Mouse (Mus musculus) frontal cortex, postnatal 36 days (tissue): ENCODE measurements around the gene Nup133.

Experiments
- DNase-seq, 2 experiments: peaks; one replicate each; pipeline ENCODE4 v3.0.0; 2022; ENCODE audit warnings: low spot score in 2 of 2

The Nup133 gene

GRCm38 (mm10) chr8:123887956-123888355 lies 61.1 kb downstream of the Nup133 start:
- DNase-seq: no peak

DNA sequence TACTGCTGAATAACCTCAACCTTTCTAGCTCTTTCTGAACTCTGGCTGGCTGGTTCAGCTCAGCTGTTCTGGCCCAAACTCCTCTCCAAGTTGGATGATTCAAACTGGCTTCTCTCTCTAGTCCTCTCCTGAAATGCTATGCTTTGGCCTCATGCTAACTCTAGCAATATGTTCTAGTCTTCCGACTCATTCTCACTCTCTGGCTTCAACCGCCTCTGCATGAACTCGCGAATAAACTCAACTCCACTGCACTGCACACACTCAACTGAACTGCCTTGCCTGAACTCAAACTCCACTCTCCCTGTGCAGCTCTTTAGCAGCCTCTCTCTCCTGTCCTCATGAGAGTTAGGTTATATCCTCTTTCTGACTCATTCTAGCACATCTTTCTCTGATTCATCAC lies 61.9 kb downstream of the Nup133 start:
- DNase-seq: no peak

DNA sequence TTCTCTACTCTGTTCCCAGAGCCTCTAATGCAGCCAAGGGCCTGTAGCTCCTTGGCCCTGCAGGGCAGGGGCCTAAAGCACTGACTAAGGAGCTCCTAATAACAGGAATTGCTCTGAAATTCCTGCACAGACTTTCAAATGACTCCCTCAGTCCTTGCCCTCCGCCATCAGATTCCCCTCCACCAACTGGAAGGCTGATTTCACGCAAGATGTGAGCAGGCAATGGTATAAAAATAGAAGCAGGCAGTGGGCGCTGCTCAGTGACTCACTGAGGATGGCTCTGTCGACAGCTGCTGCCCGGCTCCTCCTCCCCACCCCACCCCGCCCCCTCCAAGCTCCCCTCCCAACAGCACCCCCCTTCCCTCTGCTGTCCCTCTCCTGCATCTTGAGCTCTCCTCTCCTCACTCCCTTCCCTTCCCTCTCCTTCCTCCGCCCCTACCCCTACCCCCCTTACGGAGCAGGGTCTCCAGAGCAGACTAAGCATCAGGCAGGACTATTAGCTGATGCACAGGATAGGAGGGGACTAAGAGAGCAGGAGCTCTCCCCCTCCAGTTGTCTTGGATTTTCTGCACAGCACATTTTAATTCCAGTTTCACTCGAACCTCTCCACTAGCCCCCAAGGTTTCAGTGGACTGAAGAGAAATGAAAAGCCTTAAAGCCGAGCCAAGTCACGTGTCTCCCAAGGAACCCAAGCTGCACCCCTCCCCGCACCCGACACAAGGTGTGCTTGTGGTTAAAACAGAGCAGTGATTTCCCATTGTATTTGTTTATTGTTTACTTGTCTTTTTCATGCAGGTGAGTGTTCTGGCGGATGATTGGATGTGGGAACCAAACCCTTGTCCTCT lies 64.1 kb downstream of the Nup133 start:
- DNase-seq: peak; percentile 77 to 86

DNA sequence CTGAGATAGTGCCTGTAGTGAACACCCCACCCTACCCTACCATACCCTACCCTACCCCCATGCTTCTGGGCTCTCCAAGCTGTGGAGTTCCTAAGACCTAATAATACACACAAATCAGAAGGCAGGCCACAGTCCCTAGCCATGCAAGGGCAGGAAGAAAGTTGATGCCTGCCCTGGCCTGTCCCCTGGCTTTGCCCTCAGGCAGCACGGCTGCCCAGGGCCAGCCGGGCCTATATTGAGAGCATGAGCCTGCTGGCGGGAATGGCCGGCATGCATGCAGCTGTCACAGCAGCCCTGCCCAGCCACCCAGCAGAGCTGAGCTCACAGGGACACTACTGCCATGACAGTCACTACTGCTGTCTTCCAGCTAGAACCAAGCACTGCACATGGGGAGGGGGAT lies 66.0 kb downstream of the Nup133 start:
- no peak for DNase-seq

DNA sequence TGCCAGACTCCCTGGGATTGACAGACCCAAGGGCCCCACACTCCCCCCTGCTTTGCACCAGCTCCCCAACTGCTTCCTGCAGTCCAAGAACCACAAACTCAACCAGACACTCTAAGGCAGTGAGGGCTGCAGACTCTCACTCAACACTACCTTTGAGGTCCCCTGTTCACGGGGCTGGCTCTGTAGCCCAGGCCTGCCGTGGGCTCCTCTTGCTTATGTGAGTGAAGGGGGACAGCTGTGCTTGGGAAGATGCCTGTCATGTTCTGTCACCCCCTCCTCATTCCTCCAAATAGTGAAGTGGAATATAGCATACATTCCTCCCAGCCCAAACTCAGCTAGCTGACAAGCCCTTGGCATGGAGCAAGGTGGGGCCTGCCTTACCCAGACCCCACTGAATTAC lies 66.7 kb downstream of the Nup133 start:
- DNase-seq: no peak

- no peak for DNase-seq
Measured at GRCm38 (mm10) chr8:123880821-123881350, 68.2 kb downstream of the Nup133 start.

- DNase-seq: peak in 1 of 2 experiments; percentile 93
Measured at GRCm38 (mm10) chr8:123880271-123880670, 68.8 kb downstream of the Nup133 start.

DNA sequence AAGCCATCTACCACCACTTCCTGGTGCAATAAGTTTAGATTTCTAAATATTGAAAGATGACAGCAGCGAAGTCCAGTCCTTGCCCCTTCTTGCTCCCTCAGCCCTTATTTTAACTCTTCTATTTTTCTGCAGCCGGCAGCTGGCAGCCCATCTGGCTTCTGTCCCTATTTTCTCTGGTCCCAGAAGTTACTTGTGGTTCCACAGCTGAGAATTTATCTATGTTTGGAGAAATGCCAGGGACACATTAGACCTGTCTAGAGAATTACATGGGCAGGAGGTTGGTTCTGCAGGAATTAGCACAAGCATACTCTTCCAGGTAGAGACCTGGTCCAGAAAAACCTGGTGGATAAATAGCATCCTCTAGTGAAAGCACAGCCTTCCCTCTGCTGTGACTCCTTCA lies 71.2 kb downstream of the Nup133 start:
- DNase-seq: no peak

DNA sequence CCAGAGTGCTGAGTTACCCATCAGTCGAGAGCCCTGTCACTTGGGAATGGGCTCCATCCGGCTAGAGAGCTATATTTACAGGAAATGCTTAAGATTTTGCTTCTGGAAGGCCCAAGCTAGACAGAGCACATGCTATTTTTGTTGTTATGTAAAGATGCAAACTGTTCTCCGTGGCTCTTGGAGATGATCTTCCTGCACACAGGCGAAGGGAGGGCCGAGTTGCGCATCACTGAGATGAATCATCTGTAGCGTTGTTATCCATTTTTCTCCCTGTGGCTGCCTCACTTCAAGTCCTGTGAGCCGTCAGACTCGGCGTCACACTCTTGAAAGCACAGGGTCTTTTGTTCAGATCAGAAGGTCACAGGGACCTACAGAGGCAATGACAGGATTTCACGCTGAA lies 74.7 kb downstream of the Nup133 start:
- DNase-seq: peak in 1 of 2 experiments; percentile 70

GRCm38 (mm10) chr8:123873364-123873763 lies 75.7 kb downstream of the Nup133 start:
- DNase-seq: no peak

DNA sequence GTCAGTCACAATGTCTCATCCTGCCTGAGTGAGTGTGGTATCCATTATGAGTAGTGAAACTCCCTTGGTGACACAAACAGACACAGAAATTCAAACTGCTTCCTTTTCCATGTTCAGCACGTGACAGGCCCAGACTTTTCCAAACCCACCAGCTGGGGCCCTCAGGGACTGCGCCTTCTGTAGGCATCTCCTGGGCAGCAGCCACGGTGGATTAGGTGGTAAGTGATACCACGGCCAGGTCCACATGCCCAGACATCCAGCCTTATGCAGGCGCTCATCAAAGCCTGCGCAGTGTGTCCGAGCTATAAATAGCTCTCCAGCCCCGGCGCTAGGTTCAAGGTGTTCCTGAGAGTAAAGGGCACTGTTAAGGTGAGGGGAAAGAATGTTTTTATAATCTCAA lies 77.0 kb downstream of the Nup133 start:
- no peak for DNase-seq

DNA sequence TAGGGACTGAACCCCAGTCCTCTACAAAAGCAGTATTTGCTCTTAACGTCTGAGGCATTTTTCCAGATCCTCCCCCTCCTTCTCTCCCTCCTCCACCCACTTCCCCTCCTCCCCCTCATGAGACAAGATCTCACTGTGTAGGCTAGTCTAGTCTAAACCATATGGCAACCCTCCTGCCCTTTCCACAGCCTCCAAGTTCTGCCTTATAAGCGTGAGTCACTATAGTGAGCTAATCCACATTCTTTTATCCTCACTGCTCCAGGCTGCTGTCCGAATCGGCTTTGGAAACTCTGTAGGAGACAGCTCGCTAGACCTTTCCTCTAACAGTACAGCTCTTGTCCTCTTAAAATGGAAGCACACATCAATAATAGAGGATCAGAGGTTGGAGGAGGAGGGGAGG lies 82.1 kb downstream of the Nup133 start:
- DNase-seq: no peak

- DNase-seq: no peak
Measured at GRCm38 (mm10) chr8:123865786-123866185, 83.3 kb downstream of the Nup133 start.

- DNase-seq: no peak
Measured at GRCm38 (mm10) chr8:123860386-123860785, 88.7 kb downstream of the Nup133 start.

DNA sequence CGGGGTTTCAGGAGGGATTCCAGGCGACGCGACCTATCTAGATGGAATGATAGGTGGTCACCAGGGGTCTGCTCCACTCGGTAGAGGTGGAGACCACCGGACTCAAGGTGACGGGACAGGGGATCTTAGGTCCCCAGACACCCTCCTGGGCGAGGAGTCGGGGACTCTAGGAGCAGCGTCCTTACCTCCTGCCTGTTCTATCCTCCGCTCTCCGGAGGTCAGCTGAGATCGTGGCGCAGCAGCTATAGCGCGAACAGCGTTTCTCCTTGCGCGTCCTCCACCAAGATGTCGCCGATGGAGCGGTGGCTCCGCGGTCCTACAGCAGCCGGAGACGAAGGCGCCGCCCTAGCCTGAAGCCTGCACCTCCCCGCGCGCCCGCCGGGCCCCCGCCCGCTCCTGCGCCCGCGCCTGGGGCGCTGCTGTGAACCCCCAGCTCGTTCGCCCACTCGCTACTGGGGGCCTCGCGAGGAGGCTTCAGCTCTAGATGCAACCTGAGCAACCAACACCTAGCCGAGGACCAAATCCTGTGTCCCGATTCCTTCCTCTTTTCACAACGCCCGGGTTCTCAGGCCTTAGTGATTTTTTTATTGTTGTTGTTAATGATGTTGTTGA lies 89.3 kb downstream of the Nup133 start, which contains the start of gene Ccsap:
TSS of gene Ccsap (minus strand) at position 562 of the 612 bp plus-strand sequence.
- DNase-seq: peak; percentile 70 to 73

DNA sequence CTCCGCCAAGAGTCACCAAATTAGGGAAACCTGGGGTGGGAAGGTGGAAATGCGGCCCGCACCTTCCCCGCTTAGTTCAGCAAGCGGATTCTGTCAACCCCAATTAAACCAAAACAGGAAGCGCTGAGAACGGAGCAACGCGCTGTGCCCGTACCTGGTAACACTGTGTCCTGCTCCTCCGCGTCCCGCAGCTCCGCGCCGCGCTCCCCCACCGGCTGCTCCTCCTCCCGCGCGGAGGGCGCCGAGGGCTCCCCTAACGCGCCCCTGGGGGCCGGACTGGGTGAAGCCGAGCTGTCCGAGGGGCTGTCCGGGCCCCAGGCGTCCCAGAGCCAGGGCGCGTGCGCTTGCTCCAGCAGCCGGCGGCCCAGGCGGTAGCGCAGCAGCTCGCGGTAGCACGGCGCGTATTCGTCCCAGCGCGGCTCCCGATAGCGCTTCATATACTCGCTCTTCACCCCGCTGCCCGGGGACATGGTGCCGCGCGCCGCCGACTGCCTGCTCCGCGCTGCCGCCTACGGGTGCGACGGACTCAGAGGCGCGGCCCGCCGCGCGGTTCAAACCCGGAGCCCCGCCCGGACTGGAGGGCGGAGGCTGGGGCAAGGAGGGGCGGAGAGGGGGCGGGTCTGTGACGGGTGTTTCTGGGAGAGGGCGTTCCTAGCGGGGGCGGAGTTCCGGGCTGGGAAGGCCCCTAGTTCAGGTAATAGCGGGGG lies 90.0 kb downstream of the Nup133 start:
- DNase-seq: peak; percentile 90 to 91

GRCm38 (mm10) chr8:123858574-123858940 lies 90.5 kb downstream of the Nup133 start:
- DNase-seq: no peak

GRCm38 (mm10) chr8:123857361-123857760 lies 91.7 kb downstream of the Nup133 start:
- no peak for DNase-seq

DNA sequence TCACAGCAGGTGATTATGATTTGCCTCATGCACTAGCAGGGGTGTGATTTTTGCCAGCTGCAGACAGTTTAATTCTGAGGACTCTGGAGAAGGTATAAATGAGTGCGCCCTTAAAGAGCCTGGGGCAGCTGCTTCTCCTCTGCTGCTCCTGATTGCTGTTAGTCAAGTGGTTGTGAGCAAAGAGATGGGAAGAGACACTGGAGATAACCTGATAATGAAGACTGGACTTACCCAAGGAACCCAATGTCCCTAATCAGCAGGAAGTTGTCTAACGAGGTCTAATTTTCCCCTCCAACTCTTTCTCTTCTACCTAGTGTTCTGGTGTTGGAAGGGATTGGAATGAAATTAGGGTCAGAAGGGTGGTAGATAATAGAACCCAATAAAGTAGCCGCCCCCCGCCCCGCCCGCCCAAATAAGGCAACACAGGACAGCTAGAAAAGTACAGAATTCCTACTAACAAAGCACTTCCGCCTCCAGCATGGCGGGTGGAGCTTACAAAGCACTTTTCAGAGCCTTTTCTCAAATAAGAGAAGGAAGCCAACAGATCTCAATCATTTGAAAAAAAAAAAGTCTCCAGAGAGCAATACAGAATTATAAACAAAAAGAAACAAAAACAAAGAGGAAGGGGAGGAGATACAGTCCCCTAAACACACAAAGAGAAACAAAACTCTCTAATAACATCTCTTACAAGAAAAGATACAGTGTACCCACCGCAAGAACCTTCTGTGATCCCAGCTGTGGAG lies 94.2 kb downstream of the Nup133 start:
- DNase-seq: no peak

DNA sequence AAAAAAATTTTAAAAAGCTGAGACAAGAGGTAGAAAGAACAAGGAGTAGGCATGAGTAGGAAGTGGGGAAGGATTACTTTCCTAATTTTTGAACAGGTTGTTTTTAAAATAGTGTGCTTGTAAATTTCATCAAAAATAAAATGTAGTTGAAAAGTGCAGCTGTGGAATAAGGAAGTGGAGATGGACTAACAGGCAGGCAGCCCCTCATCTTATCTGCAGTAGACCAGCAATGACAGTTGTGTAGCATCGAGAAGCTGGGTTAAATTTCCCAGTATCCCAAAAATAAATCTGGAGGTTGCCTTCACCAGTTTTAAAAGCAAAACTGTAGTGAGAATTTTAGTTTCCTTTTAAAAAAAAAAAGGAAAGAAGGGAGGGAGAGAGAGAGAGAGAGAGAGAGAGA lies 94.8 kb downstream of the Nup133 start:
- no peak for DNase-seq

GRCm38 (mm10) chr8:123851590-123851989 lies 97.5 kb downstream of the Nup133 start:
- DNase-seq: no peak

GRCm38 (mm10) chr8:123849352-123849751 lies 99.7 kb downstream of the Nup133 start:
- DNase-seq: no peak
